Mouse (Mus musculus) midbrain, postnatal 0 days (tissue): ENCODE measurements around the gene Oas1h. TPM values are rescaled to one million over a fixed set of nuclear protein-coding genes. Genes with fewer than 3 reads are reported as not detected.
"Not testable (repeated sequence)": the region's sequence is repeated elsewhere in the genome, so short reads cannot be mapped to it uniquely, and the experiment has no call there.

Source experiments
- ATAC-seq: fragments of 200-750 bp; cut with Nextera tagmentation; 2 replicates; pipeline ENCODE4 v1.8.0; 2017; ENCODE audit warnings: moderate number of reproducible peaks, mild to moderate bottlenecking, moderate TSS enrichment, moderate library complexity; ENCODE audit not compliant: low FRiP score
- DNase-seq: peaks from one replicate; pipeline ENCODE4 v3.0.0-alpha.2; 2015; ENCODE audit warnings: low spot score
- H3K27ac ChIP-seq: fragments of 300-500 bp; sonication (generic); 2 replicates; pipeline ENCODE4 v1.5.1; 2014; ENCODE audit warnings: low read depth, mild to moderate bottlenecking, low read length, mixed read lengths
- H3K27me3 ChIP-seq: fragments of 300-500 bp; sonication (generic); 2 replicates; pipeline ENCODE4 v1.6.1; 2014; ENCODE audit warnings: low read length, control low read depth, mixed read lengths; ENCODE audit not compliant: insufficient read depth
- H3K36me3 ChIP-seq: fragments of 300-500 bp; sonication (generic); 2 replicates; pipeline ENCODE4 v1.6.1; 2014; ENCODE audit warnings: low read length, control low read depth, mixed read lengths; ENCODE audit not compliant: insufficient read depth
- H3K4me1 ChIP-seq: fragments of 300-500 bp; sonication (generic); 2 replicates; pipeline ENCODE4 v1.6.1; 2014; ENCODE audit warnings: mild to moderate bottlenecking, control low read depth, antibody characterized with exemption, low read length, mixed read lengths; ENCODE audit not compliant: insufficient read depth
- H3K4me2 ChIP-seq: fragments of 300-500 bp; sonication (generic); 2 replicates; pipeline ENCODE4 v1.6.1; 2014; ENCODE audit warnings: low read depth, mild to moderate bottlenecking, low read length, mixed read lengths; ENCODE audit not compliant: poor library complexity, severe bottlenecking
- H3K4me3 ChIP-seq: fragments of 300-500 bp; sonication (generic); 2 replicates; pipeline ENCODE4 v1.5.1; 2014; ENCODE audit warnings: low read depth, mild to moderate bottlenecking, low read length, moderate library complexity
- H3K9ac ChIP-seq: fragments of 300-500 bp; sonication (generic); replicated peaks from 2 replicates; pipeline ENCODE4 v1.6.1; 2014; ENCODE audit warnings: mild to moderate bottlenecking, low read length, moderate library complexity, mixed read lengths; ENCODE audit not compliant: poor library complexity, severe bottlenecking
- H3K9me3 ChIP-seq: fragments of 300-500 bp; sonication (generic); 2 replicates; pipeline ENCODE4 v1.6.1; 2016; ENCODE audit warnings: low read length, control low read depth
- CTCF ChIP-seq: IDR thresholded peaks from 2 replicates; pipeline ENCODE4 v1.5.1; 2016; ENCODE audit warnings: antibody characterized with exemption, mild to moderate bottlenecking
- WGBS: fragments of 180-500 bp; shearing (Covaris S2); extraction: QIAGEN DNeasy Blood & Tissue Kit; methylation state at CpG from one replicate; pipeline ENCODE4 v1.1.7; 2014; 5-methylcytosine and 5-hydroxymethylcytosine counted together
- polyA plus RNA-seq: library from polyadenylated mRNA; unstranded; fragments of >200 nt; fragmentation: Nextera tagmentation; extraction: Ambion mirVana; gene quantifications from 2 replicates; pipeline ENCODE4 v1.2.1, GENCODE M21; 2015
- total RNA-seq: library from RNA; depleted of rRNA; stranded (reverse); fragments of >200 nt; gene quantifications from 2 replicates; pipeline ENCODE4 v1.2.3, GENCODE M21; 2014

Gene Oas1h
- total and polyA plus RNA-seq, 2 experiments from 2014 or later: not detected

- Histone ChIP-seq H3K36me3 (no peaks in the 10 kb centered on the region), H3K4me1 (no peaks in the 10 kb centered on the region), H3K4me3 (no peak overlapping the region), H3K27me3 (no peaks in the 10 kb centered on the region), H3K4me2 (no peak overlapping the region), H3K9ac (no peak overlapping the region), H3K27ac (no peak overlapping the region), H3K9me3 (no peaks in the 10 kb centered on the region)
- no peak for TF ChIP-seq CTCF
- no peak for ATAC-seq
- DNase-seq: no peak
- WGBS: 82% methylated on average over 2 of the region's 2 CpGs
Measured at GRCm38 (mm10) chr5:120892243-120892660, 31.0 kb downstream of the Oas1h start.

GRCm38 (mm10) chr5:120893866-120894265 lies 32.6 kb downstream of the Oas1h start:
- not testable (repeated sequence) for H3K4me3 ChIP-seq, H3K9me3 ChIP-seq, H3K9ac ChIP-seq, H3K27ac ChIP-seq, H3K36me3 ChIP-seq, H3K4me2 ChIP-seq, H3K27me3 ChIP-seq, H3K4me1 ChIP-seq, ATAC-seq, DNase-seq
- 90% methylated on average over 4 of the region's 4 CpGs for WGBS

- H3K4me2 ChIP-seq, ATAC-seq, H3K36me3 ChIP-seq, DNase-seq, H3K9me3 ChIP-seq, H3K27me3 ChIP-seq, H3K4me3 ChIP-seq, H3K27ac ChIP-seq, H3K4me1 ChIP-seq, H3K9ac ChIP-seq: not testable (repeated sequence)
- 77% methylated on average over 2 of the region's 2 CpGs for WGBS
Measured at GRCm38 (mm10) chr5:120894692-120895091, 33.5 kb downstream of the Oas1h start.

GRCm38 (mm10) chr5:120895231-120895900 lies 34.1 kb downstream of the Oas1h start:
- Histone ChIP-seq H3K9ac (no peak overlapping the region), H3K4me3 (no peak overlapping the region), H3K4me2 (no peak overlapping the region), H3K27me3 (no peaks in the 10 kb centered on the region), H3K9me3 (no peaks in the 10 kb centered on the region), H3K27ac (no peak overlapping the region), H3K36me3 (no peaks in the 10 kb centered on the region), H3K4me1 (no peaks in the 10 kb centered on the region)
- WGBS: 74% methylated on average over 11 of the region's 11 CpGs
- DNase-seq: no peak
- no peak for ATAC-seq
- no peak for TF ChIP-seq CTCF

- DNase-seq (no peak), ATAC-seq (no peak)
- 79% methylated on average over 6 of the region's 6 CpGs for WGBS
- TF ChIP-seq CTCF: no peak
- Histone ChIP-seq H3K4me1 (no peaks in the 10 kb centered on the region), H3K4me3 (no peak overlapping the region), H3K27ac (no peak overlapping the region), H3K9me3 (no peaks in the 10 kb centered on the region), H3K4me2 (no peak overlapping the region), H3K9ac (no peak overlapping the region), H3K27me3 (no peaks in the 10 kb centered on the region), H3K36me3 (no peaks in the 10 kb centered on the region)
Measured at GRCm38 (mm10) chr5:120898307-120898706, 37.1 kb downstream of the Oas1h start.

- Histone ChIP-seq H3K27ac (no peak overlapping the region), H3K9me3 (no peaks in the 10 kb centered on the region)
- no peak for DNase-seq
Measured at GRCm38 (mm10) chr5:120898726-120899125, 37.5 kb downstream of the Oas1h start.

More at GRCm38 (mm10) chr5:120898726-120899125, 37.5 kb downstream of the Oas1h start:
- no peaks in the 10 kb centered on the region for H3K27me3 ChIP-seq
- no peak overlapping the region for H3K4me3 ChIP-seq
- ATAC-seq: no peak
- no peaks in the 10 kb centered on the region for H3K4me1 ChIP-seq
- H3K9ac ChIP-seq: no peak overlapping the region
- no peak for TF ChIP-seq CTCF
- H3K36me3 ChIP-seq: no peaks in the 10 kb centered on the region
- H3K4me2 ChIP-seq: no peak overlapping the region
